Mouse (Mus musculus): ENCODE results near the gene Mcrip1.

The Mcrip1 gene

DNA sequence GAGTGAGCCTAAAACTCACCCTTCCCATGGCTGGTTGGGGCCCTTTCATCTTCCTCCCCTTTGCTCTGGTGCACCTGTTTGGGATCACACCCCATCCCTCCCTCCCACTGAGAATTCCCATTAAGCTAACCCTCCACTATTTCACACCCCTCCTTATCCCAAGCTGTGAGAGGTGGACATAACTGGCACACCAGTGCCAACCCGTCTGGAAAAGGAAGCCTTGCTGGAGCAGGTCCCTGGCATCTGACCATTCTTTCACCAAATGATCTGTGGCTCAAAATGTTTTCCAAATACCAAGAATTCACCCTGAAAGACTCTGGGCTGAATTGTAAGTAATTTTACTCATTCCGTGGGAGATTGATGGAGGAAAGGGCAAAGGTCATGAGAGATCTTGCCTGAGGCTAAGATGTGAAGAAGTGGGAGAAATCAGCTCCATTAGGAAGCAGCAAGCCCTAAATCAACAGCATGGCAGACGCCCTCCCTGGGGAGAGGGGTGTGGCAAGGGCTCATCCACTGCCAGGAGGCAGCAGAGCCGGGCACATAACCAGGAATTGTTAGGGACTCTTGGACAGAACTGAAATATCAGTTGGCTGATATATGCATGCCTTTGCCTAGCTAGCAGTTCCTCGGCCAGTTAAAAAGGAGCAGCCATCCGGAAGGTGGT is 36.6 kb downstream of the Mcrip1 start:
- no peak for DNase-seq (ENCODE audit: low spot score in 2 of 2)

DNA sequence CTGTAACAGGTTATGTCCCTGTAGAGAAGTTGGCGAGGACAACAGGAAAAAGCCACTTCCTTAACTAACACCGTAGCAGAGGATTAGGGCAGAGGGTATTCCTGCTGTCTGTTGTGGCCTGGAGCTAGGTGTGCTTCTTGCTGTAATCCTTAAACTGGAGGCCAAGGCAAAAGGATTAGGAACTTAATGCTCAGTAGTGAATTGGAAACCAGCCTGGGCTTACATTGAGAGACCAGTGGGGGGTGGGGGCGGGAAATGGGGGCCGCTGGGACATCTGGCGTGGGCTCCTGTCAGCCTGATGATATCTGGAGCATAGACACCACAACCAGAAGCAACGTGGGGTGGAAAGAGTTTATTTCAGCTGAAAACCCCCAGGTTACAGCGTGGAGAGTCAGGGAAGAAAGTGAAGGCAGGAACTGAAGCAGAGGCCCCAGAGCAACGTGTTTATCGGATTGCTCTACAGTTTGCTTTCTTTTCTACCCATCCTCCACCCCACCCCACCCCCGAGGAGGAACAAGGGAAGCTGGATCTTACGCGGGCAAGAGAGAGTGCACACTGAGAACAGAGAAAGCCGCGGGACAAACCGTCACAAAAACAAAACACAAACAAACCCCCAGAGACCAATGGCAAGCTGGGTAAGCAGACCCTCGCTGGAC is 39.0 kb downstream of the Mcrip1 start:
- no peak for DNase-seq (ENCODE audit: low spot score in 2 of 2)

GRCm38 (mm10) chr11:120509940-120510339 is 39.6 kb downstream of the Mcrip1 start:
- DNase-seq (ENCODE audit: low spot score in 2 of 2), result no peak

GRCm38 (mm10) chr11:120508290-120508870 is 41.1 kb downstream of the Mcrip1 start:
- no peak for DNase-seq (ENCODE audit: low spot score in 2 of 2)

GRCm38 (mm10) chr11:120507611-120508289 is 41.8 kb downstream of the Mcrip1 start:
- DNase-seq (ENCODE audit: low spot score in 2 of 2), result no peak

DNA sequence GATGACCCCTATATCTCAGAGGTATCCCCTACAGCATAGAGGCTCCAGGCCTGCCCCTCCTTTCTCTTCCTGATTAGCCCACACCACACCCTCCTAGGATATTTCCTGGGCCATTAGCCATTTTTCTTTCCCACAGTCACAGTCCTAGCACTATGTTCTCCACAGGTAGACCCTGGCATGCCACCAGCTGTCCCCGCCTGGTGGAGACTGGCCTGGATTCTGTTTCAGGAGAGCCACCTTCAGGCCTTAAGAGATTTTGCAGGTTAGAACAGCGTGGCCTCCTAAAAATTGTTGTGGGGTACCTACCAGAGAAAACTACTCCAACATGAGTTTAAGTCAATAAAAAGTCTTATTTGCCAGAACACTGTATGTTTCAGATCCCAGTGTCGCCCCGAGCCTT is 42.6 kb downstream of the Mcrip1 start:
- no peak for DNase-seq (ENCODE audit: low spot score in 2 of 2)

DNA sequence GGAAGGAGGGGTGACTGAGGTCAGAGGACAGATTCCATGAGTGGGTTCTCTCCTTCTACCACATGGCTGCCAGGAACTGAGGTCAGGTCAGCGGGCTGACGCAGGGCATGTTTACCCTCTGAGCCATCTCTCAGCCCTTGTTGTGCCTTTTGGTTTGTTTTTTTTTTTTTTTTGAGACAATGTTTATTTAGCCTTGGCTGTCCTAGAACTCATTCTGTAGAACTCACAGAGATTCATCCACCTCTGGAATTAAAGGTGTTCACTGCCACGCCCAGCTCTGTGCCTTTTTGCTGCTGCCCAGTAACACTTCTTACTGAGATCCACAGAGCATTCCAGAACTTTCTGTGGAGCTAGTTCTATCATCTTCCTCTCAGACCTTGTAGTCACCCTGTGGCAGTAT is 43.9 kb downstream of the Mcrip1 start:
- DNase-seq (ENCODE audit: low spot score in 2 of 2), result no peak

DNA sequence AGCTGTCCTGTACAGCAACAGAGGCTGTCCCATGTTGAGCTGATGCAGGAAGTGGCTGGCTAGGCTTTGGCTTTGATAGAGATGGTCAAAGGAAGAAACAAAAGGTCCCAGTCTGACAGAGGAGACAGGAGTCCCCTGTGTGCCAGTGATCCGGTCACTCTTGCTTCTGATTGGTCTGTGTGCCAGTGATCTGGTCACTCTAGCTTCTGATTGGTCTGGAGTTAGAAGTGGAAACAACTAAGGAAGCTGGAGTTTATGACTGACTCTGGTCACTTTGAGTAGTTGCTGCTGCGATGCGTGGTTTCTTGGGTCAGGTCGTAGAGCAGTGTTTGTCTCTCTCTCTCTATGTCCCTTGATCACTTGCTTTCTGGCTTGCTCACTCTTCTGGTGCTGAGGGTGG is 47.8 kb downstream of the Mcrip1 start:
- no peak for DNase-seq (ENCODE audit: low spot score in 2 of 2)

- no peak for DNase-seq (ENCODE audit: low spot score in 2 of 2)
These were observed 48.5 kb downstream of the Mcrip1 start for GRCm38 (mm10) chr11:120501018-120501417.

- no peak for DNase-seq (ENCODE audit: low spot score in 2 of 2)
These were observed 49.2 kb downstream of the Mcrip1 start for GRCm38 (mm10) chr11:120500357-120500756.

- DNase-seq (ENCODE audit: low spot score in 2 of 2), result no peak
These were observed 49.6 kb downstream of the Mcrip1 start for GRCm38 (mm10) chr11:120499894-120500293.

GRCm38 (mm10) chr11:120498891-120499290 is 50.6 kb downstream of the Mcrip1 start:
- no peak for DNase-seq (ENCODE audit: low spot score in 2 of 2)

GRCm38 (mm10) chr11:120498226-120498625 is 51.3 kb downstream of the Mcrip1 start:
- DNase-seq (ENCODE audit: low spot score in 2 of 2), result no peak

- no peak for DNase-seq (ENCODE audit: low spot score in 2 of 2)
These were observed 52.1 kb downstream of the Mcrip1 start for GRCm38 (mm10) chr11:120497436-120497835.

DNA sequence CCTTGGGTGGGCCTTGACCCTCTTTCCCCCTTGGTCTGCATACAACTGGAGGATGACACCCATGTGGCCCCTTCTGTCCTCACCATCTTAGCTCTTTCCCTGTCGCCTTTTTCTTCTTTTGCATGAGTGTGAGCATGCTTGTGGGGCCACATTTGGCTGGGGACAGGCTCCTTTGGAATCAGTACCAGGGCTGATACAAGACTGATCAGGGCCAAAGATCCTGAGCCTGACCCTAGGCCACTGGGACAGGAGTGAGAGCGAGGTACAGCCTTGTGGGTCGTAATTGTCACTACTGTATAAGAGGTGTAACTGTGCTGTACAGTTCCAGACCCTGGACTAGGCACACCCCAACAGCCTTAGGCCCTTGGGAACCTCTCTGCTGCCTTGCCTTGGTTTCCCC is 55.6 kb downstream of the Mcrip1 start:
- no peak for DNase-seq (ENCODE audit: low spot score in 2 of 2)

- no peak for DNase-seq (ENCODE audit: low spot score in 2 of 2)
These were observed 56.2 kb downstream of the Mcrip1 start for GRCm38 (mm10) chr11:120493351-120493750.
